Mouse (Mus musculus): Measurements from ENCODE around the gene Abl1. TPM values are rescaled to one million over a fixed set of nuclear protein-coding genes. Genes with fewer than 3 reads are reported as not detected.
A peak's percentile ranks its signal among the peaks of the same experiment; 100 is the strongest.

The Abl1 gene
- total RNA-seq, 2 experiments from 2014 or later: 43.1 to 45.7 TPM

DNA sequence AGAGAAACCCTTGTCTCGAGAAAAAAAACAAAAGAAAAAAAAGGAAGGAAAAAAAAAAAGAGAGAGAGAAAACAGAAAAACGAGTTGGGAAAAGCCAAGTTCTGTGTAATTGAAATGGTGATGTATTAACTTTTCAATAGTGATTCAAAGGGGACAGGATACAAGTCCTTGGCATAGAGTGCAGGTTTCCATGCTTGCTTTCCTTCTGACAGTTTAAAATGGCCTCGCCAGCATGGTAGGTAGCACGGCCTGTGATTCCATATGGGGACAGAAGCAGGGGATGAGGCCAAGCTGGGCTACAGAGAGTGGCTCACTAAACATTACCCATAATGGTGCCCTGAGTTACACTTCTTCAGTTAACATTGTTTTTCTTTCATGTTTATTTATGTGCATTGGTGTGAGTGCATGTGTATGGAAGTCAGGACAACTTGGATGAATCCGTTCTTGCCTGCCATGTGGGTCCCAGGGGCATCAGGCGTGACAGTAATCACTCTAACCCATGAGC, 6.4 kb upstream of the Abl1 start:
- no peak for DNase-seq
- intact Hi-C loops (cut with DNase I): loop anchor here (10.0 kb wide), 1 partner anchor 453 kb away; no protein-coding TSS in a partner anchor

- intact Hi-C loops (cut with DNase I): loop anchor here (1.0 to 10.0 kb wide), 3 partner anchors 102 to 451 kb away; no protein-coding TSS in a partner anchor
These were observed 4.5 kb upstream of the Abl1 start for GRCm38 (mm10) chr2:31683666-31684065.

DNA sequence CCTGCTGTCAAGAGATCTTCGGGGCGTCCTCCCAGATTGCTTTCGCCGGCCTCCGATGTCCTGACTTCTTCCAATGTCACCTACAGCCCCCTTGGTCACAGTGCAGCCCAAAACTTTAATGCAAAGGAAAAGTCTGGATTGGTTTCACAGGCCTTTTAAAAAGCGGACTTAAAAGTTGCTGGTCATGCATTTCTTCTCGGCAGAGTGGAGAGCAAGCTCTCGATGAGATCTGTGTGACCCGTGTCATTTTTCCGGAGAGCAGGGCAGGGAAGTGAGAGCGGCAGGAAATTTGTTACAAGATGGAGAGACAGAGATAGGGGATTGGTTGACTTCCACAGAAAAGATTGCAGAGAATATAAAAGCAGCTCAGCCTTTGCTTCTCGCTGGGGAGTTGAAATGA, 869 bp downstream of the Abl1 start:
- peak; percentile 10 to 28 for DNase-seq
- intact Hi-C loops (cut with DNase I): loop anchor here (2.0 to 10.0 kb wide), 2 partner anchors 72 to 446 kb away; no protein-coding TSS in a partner anchor

More at GRCm38 (mm10) chr2:31683666-31684065, 4.5 kb upstream of the Abl1 start:
- peak; percentile 65 to 74 for DNase-seq

DNA sequence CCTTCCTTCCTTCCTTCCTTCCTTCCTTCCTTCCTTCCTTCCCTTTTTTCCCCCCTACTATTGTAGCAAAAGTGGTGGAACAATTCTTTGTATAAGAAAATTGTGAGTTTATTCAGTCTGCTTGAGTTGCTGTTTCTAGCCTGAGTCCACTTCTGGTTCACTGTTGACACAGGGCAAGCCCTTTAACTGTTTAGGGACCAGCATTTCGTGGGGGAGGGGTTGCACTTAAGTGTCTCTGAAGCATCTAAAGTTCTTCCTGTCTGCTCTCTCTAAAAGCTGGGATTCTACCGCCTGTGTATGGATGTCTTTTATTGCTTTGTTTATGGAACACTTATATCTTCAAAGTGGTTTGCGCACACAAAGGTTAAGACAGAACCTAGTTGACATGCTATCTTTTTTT, 1.9 kb downstream of the Abl1 start:
- intact Hi-C loops (cut with DNase I): no loop called here
- DNase-seq: no peak

GRCm38 (mm10) chr2:31698209-31698608, 10.0 kb downstream of the Abl1 start:
- intact Hi-C loops (cut with DNase I): no loop called here
- no peak for DNase-seq

DNA sequence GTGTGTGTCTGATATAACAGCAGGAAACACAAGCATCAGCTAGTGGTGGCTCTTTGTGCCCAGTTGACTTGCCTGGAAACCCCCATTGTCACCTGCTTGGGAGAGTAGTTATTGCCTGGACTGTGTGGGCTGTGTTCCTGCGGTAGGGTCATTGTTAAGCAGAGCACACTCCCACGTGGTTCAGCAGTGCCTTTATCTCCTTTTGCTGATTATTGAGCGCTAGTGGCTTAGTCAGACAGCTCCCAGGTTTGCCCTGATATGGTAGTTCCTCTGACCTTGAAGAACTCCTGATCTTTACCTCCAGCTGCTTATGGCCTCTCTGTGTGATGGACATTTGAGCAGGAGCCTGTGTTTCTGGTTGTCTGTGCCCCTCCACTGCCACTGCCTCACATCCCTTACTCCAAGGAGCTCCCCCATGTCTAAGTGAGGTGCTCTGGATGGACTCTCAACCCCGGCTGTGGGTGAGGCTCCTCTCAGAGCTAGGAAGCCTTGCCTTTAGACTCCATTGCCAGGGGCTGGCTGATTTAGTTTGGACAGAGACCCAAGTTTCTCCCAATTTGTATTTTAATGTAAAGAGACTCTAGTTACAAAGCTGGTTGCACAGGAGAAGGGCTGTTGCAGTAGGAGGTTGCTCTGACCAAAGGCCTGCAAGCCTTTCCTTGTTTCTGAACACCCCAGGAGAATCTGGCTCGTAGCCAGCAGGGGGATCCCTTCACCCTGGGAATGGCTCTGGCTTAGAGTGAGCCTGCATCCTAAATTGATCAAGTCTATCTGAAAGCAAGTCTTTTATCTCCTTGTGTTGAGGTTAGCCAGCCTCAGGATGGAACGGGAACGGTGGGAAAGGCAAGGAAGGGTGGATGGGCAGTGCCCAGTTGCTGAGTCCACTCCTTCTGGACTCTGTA, 12.6 kb downstream of the Abl1 start:
- no peak for DNase-seq
- intact Hi-C loops (cut with DNase I): no loop called here

GRCm38 (mm10) chr2:31703226-31703625, 15.1 kb downstream of the Abl1 start:
- DNase-seq: no peak
- intact Hi-C loops (cut with DNase I): no loop called here

DNA sequence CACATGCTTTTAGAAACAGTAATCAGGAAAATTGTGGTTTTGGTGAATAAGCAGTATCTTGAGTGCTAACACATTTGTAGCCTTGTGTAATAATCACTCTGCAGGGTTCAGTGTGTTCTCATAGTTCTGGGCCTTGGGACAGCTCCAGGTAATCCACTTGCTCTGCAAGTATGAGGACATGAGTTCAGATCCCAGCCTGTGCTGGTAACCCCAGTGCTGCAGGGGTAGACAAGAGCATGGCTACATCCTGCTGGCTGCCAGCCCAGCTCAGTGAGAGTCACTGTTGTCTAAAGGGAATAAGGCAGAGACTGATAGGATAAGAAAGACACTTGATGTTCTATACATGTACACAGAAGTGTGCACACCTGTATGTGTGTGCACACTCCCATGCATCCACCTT, 17.7 kb downstream of the Abl1 start:
- intact Hi-C loops (cut with DNase I): no loop called here
- no peak for DNase-seq

- DNase-seq: no peak
- intact Hi-C loops (cut with DNase I): no loop called here
These were observed 18.4 kb downstream of the Abl1 start for GRCm38 (mm10) chr2:31706531-31706930.

GRCm38 (mm10) chr2:31712716-31713115, 24.5 kb downstream of the Abl1 start:
- intact Hi-C loops (cut with DNase I): no loop called here
- DNase-seq: no peak

DNA sequence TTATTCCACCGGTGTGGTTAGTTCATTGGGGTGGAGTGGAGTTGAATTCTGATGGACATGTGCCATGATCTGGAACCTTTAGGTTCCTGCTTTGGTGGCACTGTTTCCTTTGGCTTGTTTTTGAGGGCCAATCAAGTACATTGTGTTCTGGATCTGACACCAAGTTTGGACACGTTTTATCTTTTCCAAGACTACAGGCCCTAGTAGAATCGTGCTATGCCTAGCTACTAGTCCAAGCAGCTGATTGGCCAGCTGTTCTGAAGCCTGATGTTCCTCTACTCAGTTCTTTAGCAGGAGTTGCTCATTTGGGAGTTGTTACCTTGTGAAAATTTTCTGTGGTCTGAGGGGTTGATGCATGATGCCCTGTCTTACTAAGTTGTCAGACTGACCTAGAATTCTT, 25.6 kb downstream of the Abl1 start:
- intact Hi-C loops (cut with DNase I): no loop called here
- DNase-seq: no peak

GRCm38 (mm10) chr2:31714780-31715179, 26.6 kb downstream of the Abl1 start:
- intact Hi-C loops (cut with DNase I): no loop called here
- no peak for DNase-seq

GRCm38 (mm10) chr2:31715985-31716384, 27.8 kb downstream of the Abl1 start:
- intact Hi-C loops (cut with DNase I): no loop called here
- no peak for DNase-seq

GRCm38 (mm10) chr2:31719202-31719880, 31.2 kb downstream of the Abl1 start:
- intact Hi-C loops (cut with DNase I): no loop called here
- no peak for DNase-seq

DNA sequence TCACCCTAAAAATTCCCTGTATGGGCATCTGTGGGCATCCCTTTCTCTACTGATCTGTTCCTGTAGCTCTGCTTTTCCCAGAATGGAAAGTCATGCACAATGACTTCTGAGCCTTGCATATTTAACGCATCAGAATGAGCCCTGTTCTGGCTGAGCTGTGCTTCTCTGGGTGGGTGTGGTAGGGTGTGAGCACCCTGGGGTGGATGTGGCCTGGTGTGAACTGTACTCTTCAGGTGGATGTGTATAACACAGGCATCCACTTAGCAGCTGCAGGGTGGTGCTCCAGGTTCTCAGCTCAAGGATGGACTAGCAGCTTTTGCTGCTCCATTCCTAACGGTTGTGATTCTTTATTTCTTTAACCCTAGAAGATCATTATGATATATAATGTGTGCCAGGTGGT, 31.8 kb downstream of the Abl1 start:
- no peak for DNase-seq
- intact Hi-C loops (cut with DNase I): loop anchor here (2.0 kb wide), 1 partner anchor 65 kb away; no protein-coding TSS in a partner anchor

- intact Hi-C loops (cut with DNase I): loop anchor here (2.0 kb wide), 1 partner anchor 64 kb away; no protein-coding TSS in a partner anchor
- DNase-seq: peak in 1 of 2 experiments; percentile 40
These were observed 32.6 kb downstream of the Abl1 start for GRCm38 (mm10) chr2:31720783-31721182.

DNA sequence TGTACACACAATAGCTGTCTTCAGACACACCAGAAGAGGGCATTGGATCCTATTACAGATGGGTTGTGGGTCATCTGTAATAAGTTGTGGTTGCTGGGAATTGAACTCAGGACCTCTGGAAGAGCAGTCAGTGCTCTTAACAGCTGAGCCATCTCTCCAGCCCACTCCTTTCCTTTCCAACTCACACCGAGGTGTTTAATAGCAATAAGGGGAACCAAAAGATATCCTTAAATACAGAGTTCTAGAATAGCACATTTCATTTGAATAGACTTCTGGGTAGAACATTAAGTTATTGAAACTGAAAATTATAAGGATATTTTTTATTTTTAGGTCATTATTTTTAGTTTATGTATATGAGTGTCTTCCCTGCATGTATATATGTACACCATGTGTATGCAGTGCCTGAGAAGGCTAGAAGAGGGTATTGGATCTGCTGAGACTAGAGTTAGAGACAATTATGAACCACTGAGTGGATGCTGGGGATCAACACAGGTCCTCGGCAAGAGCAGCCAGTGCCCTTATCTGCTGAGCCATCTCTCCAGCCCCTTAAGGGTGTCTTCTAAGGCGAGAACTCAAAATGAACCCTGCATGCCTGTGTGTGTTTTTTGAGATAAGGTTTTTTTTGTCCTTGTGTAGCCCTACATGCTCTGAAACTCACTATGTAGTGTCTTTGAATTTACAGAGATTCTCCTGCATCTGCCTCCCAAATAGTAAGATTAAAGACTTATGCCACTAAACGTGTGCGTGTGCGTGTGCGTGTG, 36.7 kb downstream of the Abl1 start:
- no peak for DNase-seq
- intact Hi-C loops (cut with DNase I): no loop called here

DNA sequence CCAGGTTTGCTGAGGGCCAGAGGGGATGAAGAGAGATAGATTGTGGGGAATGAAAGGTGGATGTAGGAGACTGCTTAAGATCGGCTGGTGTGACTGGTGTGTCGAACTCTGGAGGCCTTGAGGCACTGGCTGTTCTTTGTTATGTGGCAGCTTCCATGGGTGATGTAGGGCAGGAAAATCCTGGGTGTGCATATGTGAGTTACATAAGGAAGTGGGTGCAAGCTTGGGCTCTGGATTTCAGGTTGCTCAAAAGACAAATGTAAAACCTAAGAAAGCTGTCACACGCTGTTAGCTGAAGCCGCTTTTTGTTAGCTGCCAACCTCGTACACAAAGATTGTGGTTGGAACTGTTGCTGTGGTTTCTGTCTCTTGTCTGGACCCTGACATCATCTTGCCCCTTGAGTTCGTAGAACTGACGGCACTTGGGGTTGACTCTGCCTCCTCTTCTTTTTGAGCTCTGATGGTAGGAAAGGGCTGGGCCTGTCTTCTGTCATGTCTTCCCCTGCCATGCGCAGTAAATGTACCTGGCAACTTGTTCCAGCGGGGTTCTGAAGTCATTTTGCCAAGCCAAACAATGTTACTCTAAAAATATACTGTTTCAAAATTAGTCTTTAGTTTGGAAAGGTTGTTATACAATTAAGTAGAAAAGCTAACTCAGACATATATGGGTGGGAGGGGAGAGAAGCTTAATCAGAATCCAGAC, 39.6 kb downstream of the Abl1 start:
- intact Hi-C loops (cut with DNase I): no loop called here
- DNase-seq: no peak

GRCm38 (mm10) chr2:31730640-31731039, 42.5 kb downstream of the Abl1 start:
- intact Hi-C loops (cut with DNase I): no loop called here
- no peak for DNase-seq

GRCm38 (mm10) chr2:31732497-31732896, 44.3 kb downstream of the Abl1 start:
- intact Hi-C loops (cut with DNase I): no loop called here
- no peak for DNase-seq

All from heart, postnatal 14 days (tissue).